Mouse (Mus musculus) heart, postnatal 0 days (tissue): ENCODE measurements around the gene Slc35f1. TPM values are rescaled to one million over a fixed set of nuclear protein-coding genes. Genes with fewer than 3 reads are reported as not detected.

Source experiments
- ATAC-seq: fragments of 200-750 bp; cut with Nextera tagmentation; 2 replicates; pipeline ENCODE4 v1.8.0; 2017; ENCODE audit warnings: low read depth, moderate number of reproducible peaks, moderate library complexity; ENCODE audit not compliant: insufficient read depth
- DNase-seq: peaks from one replicate; pipeline ENCODE4 v3.0.0-alpha.2; 2016; ENCODE audit warnings: low spot score
- H3K27ac ChIP-seq: fragments of 300-500 bp; sonication (generic); 2 replicates; pipeline ENCODE4 v1.5.1; 2014; ENCODE audit warnings: low read depth, mild to moderate bottlenecking
- H3K27me3 ChIP-seq: fragments of 300-500 bp; sonication (generic); 2 replicates; pipeline ENCODE4 v1.6.1; 2014; ENCODE audit warnings: low read length, mixed read lengths; ENCODE audit not compliant: control insufficient read depth, insufficient read depth
- H3K36me3 ChIP-seq: fragments of 300-500 bp; sonication (generic); replicated peaks from 2 replicates; pipeline ENCODE4 v1.6.1; 2014; ENCODE audit warnings: low read length, mixed read lengths; ENCODE audit not compliant: control insufficient read depth, insufficient read depth
- H3K4me1 ChIP-seq: fragments of 300-500 bp; sonication (generic); 2 replicates; pipeline ENCODE4 v1.6.1; 2014; ENCODE audit warnings: antibody characterized with exemption; ENCODE audit not compliant: control insufficient read depth, insufficient read depth
- H3K4me2 ChIP-seq: fragments of 300-500 bp; sonication (generic); 2 replicates; pipeline ENCODE4 v1.6.1; 2014; ENCODE audit warnings: low read depth, mild to moderate bottlenecking, low read length, moderate library complexity
- H3K4me3 ChIP-seq: fragments of 300-500 bp; sonication (generic); 2 replicates; pipeline ENCODE4 v1.5.1; 2014; ENCODE audit warnings: low read depth, low read length
- H3K9ac ChIP-seq: fragments of 300-500 bp; sonication (generic); replicated peaks from 2 replicates; pipeline ENCODE4 v1.6.1; 2014; ENCODE audit warnings: low read depth, low read length, mixed read lengths
- H3K9me3 ChIP-seq: fragments of 300-500 bp; sonication (generic); replicated peaks from 2 replicates; pipeline ENCODE4 v1.6.1; 2016; ENCODE audit warnings: low read length; ENCODE audit not compliant: control insufficient read depth
- CTCF ChIP-seq: IDR thresholded peaks from 2 replicates; pipeline ENCODE4 v1.5.1; 2016; ENCODE audit warnings: antibody characterized with exemption, control low read depth, low read depth
- EP300 ChIP-seq: IDR thresholded peaks from 2 replicates; pipeline ENCODE4 v1.6.1; 2016; ENCODE audit warnings: antibody characterized with exemption, low read depth
- WGBS: fragments of 180-500 bp; shearing (Covaris S2); extraction: QIAGEN DNeasy Blood & Tissue Kit; methylation state at CpG from one replicate; pipeline ENCODE4 v1.1.7; 2014; 5-methylcytosine and 5-hydroxymethylcytosine counted together
- polyA plus RNA-seq: library from polyadenylated mRNA; unstranded; fragments of >200 nt; fragmentation: Nextera tagmentation; extraction: Ambion mirVana; gene quantifications from 2 replicates; pipeline ENCODE4 v1.2.1, GENCODE M21; 2015
- total RNA-seq: library from RNA; depleted of rRNA; stranded (reverse); fragments of >200 nt; gene quantifications from 2 replicates; pipeline ENCODE4 v1.2.3, GENCODE M21; 2014; ENCODE audit warnings: low replicate concordance

The Slc35f1 gene
- total and polyA plus RNA-seq, 2 experiments from 2014 or later, result 0.57 to 3.1 TPM

DNA sequence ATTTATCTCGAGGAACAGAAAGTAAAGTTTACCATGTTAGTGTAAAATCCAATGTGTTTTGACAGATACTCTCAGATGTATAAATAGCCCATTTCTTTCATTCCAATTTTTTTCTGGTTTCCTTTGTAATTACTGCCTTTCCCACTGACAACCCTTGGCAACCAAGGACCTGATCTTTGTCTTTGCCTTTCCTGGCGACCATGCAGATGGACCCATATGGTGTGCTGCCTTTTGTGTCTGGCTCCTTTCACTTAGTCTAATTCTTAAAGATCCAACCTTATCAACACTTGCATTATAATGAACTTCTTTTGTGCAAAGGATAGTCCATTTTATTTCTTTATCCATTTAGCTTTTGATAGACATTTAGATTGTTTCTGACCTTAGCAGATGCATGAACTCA lies 117.5 kb downstream of the Slc35f1 start:
- H3K4me2 ChIP-seq, result no peak overlapping the region
- 60% methylated on average over 2 of the region's 2 CpGs for WGBS
- TF ChIP-seq CTCF (no peak), EP300 (no peak)
- no peaks in the 10 kb centered on the region for H3K36me3 ChIP-seq
- no peak for DNase-seq
- H3K9ac ChIP-seq, result no peak overlapping the region
- H3K9me3 ChIP-seq, result no peaks in the 10 kb centered on the region
- H3K4me3 ChIP-seq, result no peak overlapping the region
- H3K27me3 ChIP-seq, result no peaks in the 10 kb centered on the region
- ATAC-seq, result no peak
- H3K27ac ChIP-seq, result no peak overlapping the region
- no peaks in the 10 kb centered on the region for H3K4me1 ChIP-seq

DNA sequence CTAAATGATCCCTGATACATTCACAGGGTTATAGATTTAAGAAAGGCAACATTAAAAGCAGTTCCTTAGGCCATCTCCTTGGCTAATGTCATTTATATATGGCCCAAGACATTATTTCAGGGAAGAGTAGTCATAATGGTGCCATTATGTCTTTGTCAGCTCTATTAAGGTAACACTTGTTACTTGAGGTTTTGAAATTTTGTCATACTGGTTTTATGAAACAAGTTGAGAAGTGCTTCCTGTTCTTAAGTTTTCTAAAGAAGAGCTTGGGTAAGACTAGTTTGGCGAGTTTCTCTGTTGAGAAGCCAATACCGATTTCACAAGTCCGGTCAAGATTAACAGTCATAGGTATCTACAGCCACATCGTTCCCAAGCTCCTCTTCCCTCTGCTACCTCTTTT lies 122.5 kb downstream of the Slc35f1 start:
- no peak overlapping the region for H3K4me2 ChIP-seq
- H3K36me3 ChIP-seq, result no peaks in the 10 kb centered on the region
- no peaks in the 10 kb centered on the region for H3K27me3 ChIP-seq
- H3K4me1 ChIP-seq, result no peaks in the 10 kb centered on the region
- DNase-seq (no peak), ATAC-seq (no peak)
- H3K4me3 ChIP-seq, result no peak overlapping the region
- no peaks in the 10 kb centered on the region for H3K9me3 ChIP-seq
- no peak overlapping the region for H3K9ac ChIP-seq
- 86% methylated on average over 4 of the region's 4 CpGs for WGBS
- no peak overlapping the region for H3K27ac ChIP-seq
- no peak for TF ChIP-seq EP300
- TF ChIP-seq CTCF, result no peak

DNA sequence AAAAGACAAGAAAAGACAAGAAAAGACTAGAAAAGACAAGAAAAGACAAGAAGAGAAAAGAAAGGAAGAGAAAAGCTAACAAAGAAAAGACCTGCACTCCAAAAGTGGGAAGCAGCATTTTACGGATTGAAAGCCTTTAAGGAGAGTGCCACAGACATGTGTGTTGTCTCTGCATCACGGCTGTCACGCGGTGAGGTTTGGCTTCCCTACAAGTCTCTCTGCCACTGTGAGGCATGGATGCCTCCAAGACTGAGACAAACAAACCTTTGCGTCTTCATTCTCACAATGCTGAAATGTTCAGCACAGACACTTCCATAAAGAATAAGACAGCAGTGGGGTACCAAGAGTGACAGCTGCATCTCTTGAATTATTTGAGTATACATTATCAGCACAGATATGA lies 124.0 kb downstream of the Slc35f1 start:
- ATAC-seq (no peak), DNase-seq (no peak)
- Histone ChIP-seq H3K4me3 (no peak overlapping the region), H3K4me1 (no peaks in the 10 kb centered on the region), H3K36me3 (no peaks in the 10 kb centered on the region), H3K9ac (no peak overlapping the region), H3K4me2 (no peak overlapping the region), H3K9me3 (no peaks in the 10 kb centered on the region), H3K27ac (no peak overlapping the region), H3K27me3 (no peaks in the 10 kb centered on the region)
- no peak for TF ChIP-seq EP300
- TF ChIP-seq CTCF, result no peak
- 84% methylated on average over 5 of the region's 5 CpGs for WGBS

DNA sequence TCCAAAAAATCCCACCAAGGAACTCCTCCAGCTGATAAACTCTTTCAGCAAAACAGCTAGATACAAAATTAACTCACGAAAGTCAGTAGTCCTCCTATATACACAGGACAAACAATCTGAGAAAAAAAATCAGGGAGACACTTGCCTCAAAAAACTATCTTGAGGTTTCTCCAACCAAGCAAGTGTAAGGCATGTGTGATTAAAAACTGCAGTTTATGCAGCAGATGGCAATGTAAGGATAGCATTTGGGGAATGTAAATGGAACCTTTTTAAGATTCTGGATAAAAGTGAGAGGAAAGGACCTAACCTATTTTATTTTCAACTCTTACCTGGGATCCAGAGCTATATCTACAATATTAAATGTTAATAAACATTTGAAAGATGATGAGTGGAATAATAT lies 129.3 kb downstream of the Slc35f1 start:
- ATAC-seq, result no peak
- Histone ChIP-seq H3K36me3 (no peaks in the 10 kb centered on the region), H3K9me3 (no peaks in the 10 kb centered on the region), H3K4me1 (no peaks in the 10 kb centered on the region), H3K27me3 (no peaks in the 10 kb centered on the region), H3K27ac (no peak overlapping the region), H3K4me3 (no peak overlapping the region), H3K9ac (no peak overlapping the region), H3K4me2 (no peak overlapping the region)
- 78% methylated on average over 1 of the region's 1 CpGs for WGBS
- no peak for DNase-seq
- TF ChIP-seq EP300 (no peak), CTCF (no peak)

DNA sequence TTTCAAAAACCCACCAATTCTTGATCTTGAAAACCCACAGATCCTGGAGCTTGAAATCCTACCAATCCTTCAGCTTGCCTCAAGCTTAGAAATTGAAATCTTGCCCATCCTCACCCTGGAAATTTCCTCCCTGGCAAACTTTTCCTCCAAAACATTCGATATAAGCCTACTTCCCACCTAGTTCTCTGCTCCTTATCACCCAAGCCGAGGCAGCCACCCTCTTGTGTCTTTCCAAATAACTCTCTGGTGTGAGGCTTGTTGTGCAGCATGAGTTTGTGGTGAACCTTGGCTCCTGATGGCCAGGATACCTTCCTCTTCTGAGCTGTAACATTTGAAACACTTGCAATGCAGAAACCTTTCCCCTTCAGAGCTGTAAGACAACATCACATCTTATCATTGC lies 132.6 kb downstream of the Slc35f1 start:
- H3K4me3 ChIP-seq, result no peak overlapping the region
- no peaks in the 10 kb centered on the region for H3K4me1 ChIP-seq
- TF ChIP-seq EP300 (no peak), CTCF (no peak)
- H3K27ac ChIP-seq, result no peak overlapping the region
- no peak overlapping the region for H3K9ac ChIP-seq
- DNase-seq (no peak), ATAC-seq (no peak)
- H3K36me3 ChIP-seq, result no peaks in the 10 kb centered on the region
- no peaks in the 10 kb centered on the region for H3K27me3 ChIP-seq
- no peak overlapping the region for H3K4me2 ChIP-seq
- WGBS, result 58% methylated on average over 2 of the region's 2 CpGs
- no peaks in the 10 kb centered on the region for H3K9me3 ChIP-seq

DNA sequence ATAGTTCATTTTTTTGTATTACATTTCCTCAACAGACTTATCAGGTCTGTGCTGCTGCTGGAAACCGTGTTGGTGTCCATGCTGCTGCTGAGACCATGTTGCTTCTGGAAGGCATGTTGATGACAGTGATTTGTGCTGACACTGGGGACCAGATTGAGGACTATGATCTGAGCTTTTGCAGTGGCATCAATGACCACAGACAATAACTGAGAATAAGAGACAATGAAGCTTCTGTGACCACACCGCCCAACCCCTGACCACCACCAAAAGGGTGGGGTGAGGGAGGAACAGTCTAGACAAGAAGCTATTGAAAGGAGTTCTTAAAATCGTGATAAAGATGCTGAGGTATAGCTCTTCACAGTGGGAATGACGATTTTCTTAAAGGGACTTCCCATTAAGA lies 135.4 kb downstream of the Slc35f1 start:
- ATAC-seq, result no peak
- Histone ChIP-seq H3K27ac (no peak overlapping the region), H3K9me3 (no peaks in the 10 kb centered on the region), H3K27me3 (no peaks in the 10 kb centered on the region), H3K4me3 (no peak overlapping the region), H3K4me2 (no peak overlapping the region), H3K36me3 (no peaks in the 10 kb centered on the region), H3K9ac (no peak overlapping the region), H3K4me1 (no peaks in the 10 kb centered on the region)
- TF ChIP-seq CTCF, result no peak
- no peak for TF ChIP-seq EP300
- 67% methylated on average over 4 of the region's 4 CpGs for WGBS
- no peak for DNase-seq
